Mouse (Mus musculus): ENCODE measurements around the gene D430042O09Rik.

Gene D430042O09Rik

GRCm38 (mm10) chr7:125740521-125740920 lies 32.8 kb downstream of the D430042O09Rik start:
- DNase-seq (ENCODE audit: low spot score in 2 of 2) = no peak

- DNase-seq (ENCODE audit: low spot score in 2 of 2) = no peak
Observed at GRCm38 (mm10) chr7:125741271-125741703, 33.6 kb downstream of the D430042O09Rik start.

- DNase-seq (ENCODE audit: low spot score in 2 of 2) = no peak
Observed at GRCm38 (mm10) chr7:125744774-125745173, 37.1 kb downstream of the D430042O09Rik start.

GRCm38 (mm10) chr7:125746621-125747315 lies 39.1 kb downstream of the D430042O09Rik start:
- no peak for DNase-seq (ENCODE audit: low spot score in 2 of 2)

- no peak for DNase-seq (ENCODE audit: low spot score in 2 of 2)
Observed at GRCm38 (mm10) chr7:125747316-125747690, 39.6 kb downstream of the D430042O09Rik start.

- DNase-seq (ENCODE audit: low spot score in 2 of 2) = peak in 1 of 2 experiments; percentile 25
Observed at GRCm38 (mm10) chr7:125748186-125748585, 40.5 kb downstream of the D430042O09Rik start.

- DNase-seq (ENCODE audit: low spot score in 2 of 2) = no peak
Observed at GRCm38 (mm10) chr7:125752699-125753325, 45.1 kb downstream of the D430042O09Rik start.

GRCm38 (mm10) chr7:125753326-125753715 lies 45.6 kb downstream of the D430042O09Rik start:
- no peak for DNase-seq (ENCODE audit: low spot score in 2 of 2)

- no peak for DNase-seq (ENCODE audit: low spot score in 2 of 2)
Observed at GRCm38 (mm10) chr7:125756806-125757205, 49.1 kb downstream of the D430042O09Rik start.

- no peak for DNase-seq (ENCODE audit: low spot score in 2 of 2)
Observed at GRCm38 (mm10) chr7:125757896-125758623, 50.4 kb downstream of the D430042O09Rik start.

GRCm38 (mm10) chr7:125762289-125762688 lies 54.6 kb downstream of the D430042O09Rik start:
- DNase-seq (ENCODE audit: low spot score in 2 of 2) = no peak

GRCm38 (mm10) chr7:125762883-125763830 lies 55.5 kb downstream of the D430042O09Rik start:
- DNase-seq (ENCODE audit: low spot score in 2 of 2) = no peak

- no peak for DNase-seq (ENCODE audit: low spot score in 2 of 2)
Observed at GRCm38 (mm10) chr7:125764373-125764772, 56.7 kb downstream of the D430042O09Rik start.

- peak; percentile 80 to 82 for DNase-seq (ENCODE audit: low spot score in 2 of 2)
Observed at GRCm38 (mm10) chr7:125766976-125767831, 59.5 kb downstream of the D430042O09Rik start.

- peak; percentile 48 to 70 for DNase-seq (ENCODE audit: low spot score in 2 of 2)
Observed at GRCm38 (mm10) chr7:125772961-125773571, 65.4 kb downstream of the D430042O09Rik start.

- DNase-seq (ENCODE audit: low spot score in 2 of 2) = no peak
Observed at GRCm38 (mm10) chr7:125783206-125783605, 75.5 kb downstream of the D430042O09Rik start.

- DNase-seq (ENCODE audit: low spot score in 2 of 2) = no peak
Observed at GRCm38 (mm10) chr7:125786105-125786504, 78.4 kb downstream of the D430042O09Rik start.

GRCm38 (mm10) chr7:125787046-125787445 lies 79.4 kb downstream of the D430042O09Rik start:
- no peak for DNase-seq (ENCODE audit: low spot score in 2 of 2)

- DNase-seq (ENCODE audit: low spot score in 2 of 2) = no peak
Observed at GRCm38 (mm10) chr7:125790039-125790438, 82.4 kb downstream of the D430042O09Rik start.

- no peak for DNase-seq (ENCODE audit: low spot score in 2 of 2)
Observed at GRCm38 (mm10) chr7:125806571-125806970, 98.9 kb downstream of the D430042O09Rik start.
